Mouse (Mus musculus) midbrain, postnatal 0 days (tissue): ENCODE data around the gene Tuft1. TPM values are rescaled to one million over a fixed set of nuclear protein-coding genes. Genes with fewer than 3 reads are reported as not detected.
"Not testable (repeated sequence)": the region's sequence is repeated elsewhere in the genome, so short reads cannot be mapped to it uniquely, and the experiment has no call there.

Experiments used
- ATAC-seq: fragments of 200-750 bp; cut with Nextera tagmentation; 2 replicates; pipeline ENCODE4 v1.8.0; 2017; ENCODE audit warnings: moderate number of reproducible peaks, mild to moderate bottlenecking, moderate TSS enrichment, moderate library complexity; ENCODE audit not compliant: low FRiP score
- DNase-seq: peaks from one replicate; pipeline ENCODE4 v3.0.0-alpha.2; 2015; ENCODE audit warnings: low spot score
- H3K27ac ChIP-seq: fragments of 300-500 bp; sonication (generic); 2 replicates; pipeline ENCODE4 v1.5.1; 2014; ENCODE audit warnings: low read depth, mild to moderate bottlenecking, low read length, mixed read lengths
- H3K27me3 ChIP-seq: fragments of 300-500 bp; sonication (generic); 2 replicates; pipeline ENCODE4 v1.6.1; 2014; ENCODE audit warnings: low read length, control low read depth, mixed read lengths; ENCODE audit not compliant: insufficient read depth
- H3K36me3 ChIP-seq: fragments of 300-500 bp; sonication (generic); 2 replicates; pipeline ENCODE4 v1.6.1; 2014; ENCODE audit warnings: low read length, control low read depth, mixed read lengths; ENCODE audit not compliant: insufficient read depth
- H3K4me1 ChIP-seq: fragments of 300-500 bp; sonication (generic); 2 replicates; pipeline ENCODE4 v1.6.1; 2014; ENCODE audit warnings: mild to moderate bottlenecking, control low read depth, antibody characterized with exemption, low read length, mixed read lengths; ENCODE audit not compliant: insufficient read depth
- H3K4me2 ChIP-seq: fragments of 300-500 bp; sonication (generic); 2 replicates; pipeline ENCODE4 v1.6.1; 2014; ENCODE audit warnings: low read depth, mild to moderate bottlenecking, low read length, mixed read lengths; ENCODE audit not compliant: poor library complexity, severe bottlenecking
- H3K4me3 ChIP-seq: fragments of 300-500 bp; sonication (generic); 2 replicates; pipeline ENCODE4 v1.5.1; 2014; ENCODE audit warnings: low read depth, mild to moderate bottlenecking, low read length, moderate library complexity
- H3K9ac ChIP-seq: fragments of 300-500 bp; sonication (generic); replicated peaks from 2 replicates; pipeline ENCODE4 v1.6.1; 2014; ENCODE audit warnings: mild to moderate bottlenecking, low read length, moderate library complexity, mixed read lengths; ENCODE audit not compliant: poor library complexity, severe bottlenecking
- H3K9me3 ChIP-seq: fragments of 300-500 bp; sonication (generic); 2 replicates; pipeline ENCODE4 v1.6.1; 2016; ENCODE audit warnings: low read length, control low read depth
- CTCF ChIP-seq: IDR thresholded peaks from 2 replicates; pipeline ENCODE4 v1.5.1; 2016; ENCODE audit warnings: antibody characterized with exemption, mild to moderate bottlenecking
- WGBS: fragments of 180-500 bp; shearing (Covaris S2); extraction: QIAGEN DNeasy Blood & Tissue Kit; methylation state at CpG from one replicate; pipeline ENCODE4 v1.1.7; 2014; 5-methylcytosine and 5-hydroxymethylcytosine counted together
- polyA plus RNA-seq: library from polyadenylated mRNA; unstranded; fragments of >200 nt; fragmentation: Nextera tagmentation; extraction: Ambion mirVana; gene quantifications from 2 replicates; pipeline ENCODE4 v1.2.1, GENCODE M21; 2015
- total RNA-seq: library from RNA; depleted of rRNA; stranded (reverse); fragments of >200 nt; gene quantifications from 2 replicates; pipeline ENCODE4 v1.2.3, GENCODE M21; 2014; rRNA removed

The Tuft1 gene
- total RNA-seq (10.0 and 11.1 TPM in 2 replicates), polyA plus RNA-seq (5.9 and 6.3 TPM in 2 replicates)

DNA sequence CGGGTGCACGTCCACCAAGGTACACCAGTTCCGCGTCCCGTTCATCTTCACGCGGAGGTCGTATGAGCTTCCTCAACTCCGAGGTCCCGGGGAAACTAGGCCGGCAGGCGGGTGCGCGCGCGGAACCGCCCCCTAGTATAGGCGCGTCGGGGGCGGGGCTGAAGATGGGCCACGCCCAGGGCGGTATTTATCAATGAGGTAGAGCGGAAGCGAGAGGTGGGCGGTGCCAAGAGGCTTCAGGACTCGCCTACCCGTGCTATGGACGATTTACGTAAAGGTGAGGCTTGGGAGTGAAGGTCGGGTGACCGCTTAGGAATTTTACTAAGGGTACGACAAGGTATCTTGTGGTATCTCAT, at the start of gene Tuft1:
TSS of gene Tuft1 (minus strand) at position 133 of the 356 bp plus-strand sequence.
- H3K27me3 ChIP-seq, DNase-seq, H3K4me1 ChIP-seq, H3K9me3 ChIP-seq, H3K9ac ChIP-seq, H3K27ac ChIP-seq, H3K36me3 ChIP-seq: not testable (repeated sequence)
- ATAC-seq = peak; percentile 91
- peak within 1 kb of the TSS; percentile 47 for H3K4me2 ChIP-seq
- H3K4me3 ChIP-seq = peak within 1 kb of the TSS; percentile 37
- 1% methylated on average over 12 of the region's 33 CpGs for WGBS

DNA sequence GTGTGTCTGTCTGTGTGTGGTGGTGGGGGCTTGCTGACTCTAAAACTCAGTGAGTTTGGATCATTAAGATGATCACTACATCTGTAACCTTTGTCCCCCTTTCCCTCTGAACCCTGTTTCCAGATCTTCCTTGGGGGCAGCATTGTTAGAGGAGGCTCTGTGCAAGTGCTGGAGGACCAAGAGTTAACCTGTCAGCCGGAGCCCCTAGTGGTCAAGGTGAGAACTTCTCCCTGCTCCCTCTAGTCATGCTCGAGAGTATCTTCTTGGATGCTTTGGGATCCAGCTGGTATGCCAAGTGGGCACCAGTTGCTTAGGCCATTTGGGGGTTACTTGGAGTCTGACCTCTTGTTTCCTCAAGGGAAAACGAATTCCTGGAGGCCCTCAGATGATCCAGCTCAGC, 44.7 kb upstream of the Tuft1 start:
- not testable (repeated sequence) for H3K27ac ChIP-seq, H3K4me1 ChIP-seq, ATAC-seq, DNase-seq, H3K4me3 ChIP-seq, H3K27me3 ChIP-seq, H3K9ac ChIP-seq, H3K4me2 ChIP-seq, H3K36me3 ChIP-seq, H3K9me3 ChIP-seq
- 29% methylated on average over 2 of the region's 3 CpGs for WGBS
- TF ChIP-seq CTCF = peak; percentile 45

DNA sequence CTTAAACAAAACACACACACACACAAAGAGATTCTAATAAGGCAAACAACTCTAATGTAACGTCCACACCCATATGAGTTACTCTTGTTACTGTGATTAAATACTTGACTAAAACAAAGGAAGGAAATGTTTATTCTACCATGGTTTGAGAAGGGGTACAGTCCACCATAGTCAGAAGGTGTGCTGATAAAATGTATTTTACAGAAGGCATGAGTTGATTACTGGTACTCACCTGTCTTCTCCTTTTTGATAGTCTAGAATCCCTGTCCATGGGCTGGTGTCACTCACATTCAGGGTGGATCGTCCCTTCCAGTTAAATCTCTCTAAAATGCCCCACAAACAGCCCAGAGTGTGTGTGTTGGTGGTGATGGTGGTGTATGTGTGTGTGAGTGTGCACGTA, 44.2 kb upstream of the Tuft1 start:
- 78% methylated on average over 3 of the region's 3 CpGs for WGBS
- Histone ChIP-seq H3K4me3 (no peak overlapping the region), H3K9ac (no peak overlapping the region), H3K36me3 (no peaks in the 10 kb centered on the region), H3K4me1 (no peaks in the 10 kb centered on the region), H3K27me3 (no peaks in the 10 kb centered on the region), H3K9me3 (no peaks in the 10 kb centered on the region), H3K4me2 (no peak overlapping the region), H3K27ac (no peak overlapping the region)
- TF ChIP-seq CTCF = no peak
- ATAC-seq (no peak), DNase-seq (no peak)

DNA sequence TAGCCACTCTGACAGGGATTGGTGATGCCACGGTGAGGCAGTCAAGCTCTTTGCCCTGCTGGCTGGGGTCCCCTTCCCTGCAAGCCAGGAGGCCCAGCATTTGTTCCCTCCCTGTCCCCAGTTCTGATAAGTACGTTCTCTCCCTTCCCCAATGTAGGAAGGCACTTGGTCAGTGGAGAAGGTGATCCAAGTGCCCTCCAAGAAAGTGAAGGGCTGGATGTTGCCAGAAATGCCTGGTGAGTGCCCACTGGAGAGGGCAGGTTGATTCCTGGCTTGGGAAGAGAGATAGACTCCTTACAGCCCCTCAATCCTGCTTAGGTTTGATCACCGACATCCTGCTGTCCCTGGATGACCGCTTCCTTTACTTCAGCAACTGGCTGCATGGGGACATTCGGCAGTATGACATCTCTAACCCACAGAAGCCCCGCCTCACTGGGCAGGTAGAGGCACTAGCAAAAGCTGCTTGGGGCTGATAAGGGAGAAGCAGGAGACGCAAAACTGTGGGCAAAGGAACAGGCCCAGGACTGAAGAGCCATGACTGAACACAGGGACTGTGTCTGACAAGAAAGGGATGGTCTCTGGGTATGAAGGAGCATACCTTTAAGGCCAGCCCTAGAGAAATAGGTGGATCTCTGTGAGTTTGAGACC, 43.6 kb upstream of the Tuft1 start:
- not testable (repeated sequence) for H3K27ac ChIP-seq, H3K4me1 ChIP-seq, ATAC-seq, H3K36me3 ChIP-seq, H3K4me3 ChIP-seq, H3K27me3 ChIP-seq, DNase-seq, H3K9ac ChIP-seq, H3K9me3 ChIP-seq, H3K4me2 ChIP-seq
- 84% methylated on average over 4 of the region's 7 CpGs for WGBS

DNA sequence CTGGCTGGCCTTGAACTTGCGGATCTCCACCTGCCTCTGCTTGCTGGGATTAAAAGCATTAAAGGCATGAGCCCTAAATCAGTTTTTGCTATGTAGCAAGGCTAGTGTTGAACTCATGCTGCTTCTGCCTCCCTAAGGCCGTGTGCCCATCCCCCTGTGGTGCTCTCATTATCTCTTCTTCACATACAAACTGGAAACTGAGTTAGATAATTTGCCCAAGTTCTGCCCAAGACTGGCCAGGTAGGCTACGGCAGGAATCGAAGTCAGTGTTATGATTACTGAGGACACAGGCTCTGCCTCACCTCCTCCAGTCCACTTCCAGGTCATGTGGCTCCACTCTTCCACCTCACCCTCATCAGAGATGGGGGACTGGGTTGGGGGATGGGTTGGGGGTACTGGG, 37.6 kb upstream of the Tuft1 start:
- 91% methylated on average over 4 of the region's 4 CpGs for WGBS
- H3K27me3 ChIP-seq, DNase-seq, H3K4me3 ChIP-seq, H3K36me3 ChIP-seq, H3K4me1 ChIP-seq, ATAC-seq, H3K9ac ChIP-seq, H3K4me2 ChIP-seq, H3K27ac ChIP-seq, H3K9me3 ChIP-seq: not testable (repeated sequence)

DNA sequence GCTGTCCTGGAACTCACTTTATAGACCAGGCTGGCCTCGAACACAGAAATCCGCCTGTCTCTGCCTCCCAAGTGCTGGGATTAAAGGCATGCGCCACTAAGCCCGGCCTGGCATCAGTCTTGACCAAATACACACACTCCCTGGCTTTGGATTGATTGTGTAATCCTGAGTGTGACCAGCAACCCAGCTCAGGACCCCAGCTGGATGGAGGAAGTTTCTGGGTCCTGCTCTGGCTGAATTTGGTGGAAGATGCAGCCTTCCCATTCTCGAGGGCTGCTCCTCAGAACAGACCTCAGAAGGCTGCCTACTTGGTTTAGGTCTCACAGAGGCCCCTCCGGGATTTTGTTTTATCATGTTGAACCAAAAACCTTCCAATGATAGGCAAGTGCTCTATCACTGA, 36.9 kb upstream of the Tuft1 start:
- 88% methylated on average over 6 of the region's 6 CpGs for WGBS
- not testable (repeated sequence) for H3K27ac ChIP-seq, DNase-seq, ATAC-seq, H3K4me3 ChIP-seq, H3K9me3 ChIP-seq, H3K27me3 ChIP-seq, H3K4me2 ChIP-seq, H3K36me3 ChIP-seq, H3K4me1 ChIP-seq, H3K9ac ChIP-seq

DNA sequence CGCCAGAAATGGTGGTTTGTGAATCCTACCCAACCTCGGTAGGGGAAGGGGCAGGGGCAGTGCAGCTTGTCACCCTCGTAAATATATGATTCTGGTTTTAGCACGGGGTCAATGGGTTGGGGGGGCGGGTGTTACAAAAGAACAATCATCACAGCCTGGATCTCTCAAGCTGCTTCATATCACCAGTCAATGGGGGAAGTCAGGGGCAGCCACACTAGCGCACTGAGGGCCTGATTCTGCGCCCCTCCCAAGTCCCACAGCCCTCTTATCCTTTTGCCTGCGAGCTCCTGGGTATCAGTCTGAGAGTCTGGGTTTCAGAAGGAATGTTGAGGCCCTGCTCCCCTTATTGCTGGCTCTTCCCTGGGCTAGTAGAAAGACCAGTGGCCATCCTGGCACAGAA, 35.2 kb upstream of the Tuft1 start:
- H3K27ac ChIP-seq = not testable (repeated sequence)
- WGBS = 69% methylated on average over 5 of the region's 8 CpGs

More for the DNA sequence above, 35.2 kb upstream of the Tuft1 start:
- H3K9ac ChIP-seq, ATAC-seq, H3K4me1 ChIP-seq, DNase-seq, H3K27me3 ChIP-seq, H3K9me3 ChIP-seq, H3K4me3 ChIP-seq, H3K36me3 ChIP-seq, H3K4me2 ChIP-seq: not testable (repeated sequence)
